Mouse (Mus musculus): ENCODE measurements around the gene Tulp2. TPM values are rescaled to one million over a fixed set of nuclear protein-coding genes. Genes with fewer than 3 reads are reported as not detected.
"Not testable (repeated sequence)": the region's sequence is repeated elsewhere in the genome, so short reads cannot be mapped to it uniquely, and the experiment has no call there.

The Tulp2 gene
- total RNA-seq, 2 experiments from 2014 or later, result 0.21 TPM; not detected in 1

- peak; percentile 92 to 94 for DNase-seq (ENCODE audit: low spot score in 2 of 2)
Observed at GRCm38 (mm10) chr7:45459564-45460140, 22.0 kb upstream of the Tulp2 start, which contains the start of gene Ftl1. Ftl1 (minus strand) TSS chr7:45459884.

GRCm38 (mm10) chr7:45460377-45460776 is 21.3 kb upstream of the Tulp2 start:
- DNase-seq (ENCODE audit: low spot score in 2 of 2), result no peak

- no peak for DNase-seq (ENCODE audit: low spot score in 2 of 2)
Observed at GRCm38 (mm10) chr7:45460860-45461314, 20.8 kb upstream of the Tulp2 start.

DNA sequence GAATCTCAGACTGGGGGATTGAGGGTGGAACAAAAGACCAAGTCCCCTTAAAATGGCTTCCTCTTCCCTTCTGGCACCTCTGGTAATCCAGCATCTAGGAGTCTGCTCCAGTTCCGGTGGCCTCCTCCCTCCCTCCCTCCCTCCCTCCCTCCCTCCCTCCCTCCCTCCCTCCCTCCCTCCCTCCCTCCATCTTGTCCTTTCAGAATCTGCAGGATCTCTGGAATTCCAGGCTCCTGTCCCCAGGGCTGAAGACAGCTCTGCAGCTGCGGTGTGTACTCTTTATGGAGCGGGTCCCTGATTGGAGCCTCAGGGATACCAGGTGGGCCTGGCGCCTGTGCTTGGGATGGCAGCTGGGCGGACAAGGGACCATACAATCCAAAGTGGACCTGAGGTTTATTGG is 20.4 kb upstream of the Tulp2 start:
- DNase-seq (ENCODE audit: low spot score in 2 of 2), result no peak

DNA sequence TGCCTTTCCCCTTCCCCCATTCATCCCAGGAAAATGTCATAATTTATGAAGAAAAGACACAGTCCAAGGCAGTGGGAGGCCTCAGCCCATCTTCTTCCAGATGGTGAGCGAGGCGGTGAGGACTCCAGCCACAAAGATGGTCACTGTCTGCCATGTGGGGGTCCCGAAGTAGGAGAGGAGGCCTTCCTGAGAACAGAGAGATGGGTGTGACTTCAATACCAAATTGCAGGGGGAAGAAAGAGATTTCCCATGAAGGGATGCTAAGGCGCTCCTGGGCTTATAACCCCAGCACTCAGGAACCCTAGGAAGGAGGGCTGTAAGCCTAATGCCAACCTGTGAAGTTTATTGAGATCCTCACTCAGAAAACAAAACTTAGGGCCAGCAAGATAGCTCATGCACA is 19.9 kb upstream of the Tulp2 start:
- no peak for DNase-seq (ENCODE audit: low spot score in 2 of 2)

DNA sequence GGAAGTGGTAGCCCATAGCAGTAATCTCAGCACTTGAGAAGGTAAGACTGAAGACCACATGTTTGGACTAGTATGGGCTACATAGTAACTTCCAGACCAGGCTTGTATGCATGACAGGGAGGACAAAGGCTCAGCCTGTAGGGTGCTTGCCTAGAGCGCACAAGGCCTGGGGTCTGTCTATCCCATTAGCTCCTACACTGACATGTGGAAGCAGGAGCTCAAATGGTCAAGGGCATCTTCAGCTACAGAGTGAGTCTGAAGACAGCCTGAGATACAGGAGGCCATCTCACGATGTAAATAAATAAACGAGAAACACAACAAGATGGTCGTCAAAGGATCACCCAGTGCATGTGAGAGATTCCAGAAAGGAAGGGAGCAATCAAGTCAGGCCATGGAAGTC is 19.4 kb upstream of the Tulp2 start:
- DNase-seq (ENCODE audit: low spot score in 2 of 2), result no peak

DNA sequence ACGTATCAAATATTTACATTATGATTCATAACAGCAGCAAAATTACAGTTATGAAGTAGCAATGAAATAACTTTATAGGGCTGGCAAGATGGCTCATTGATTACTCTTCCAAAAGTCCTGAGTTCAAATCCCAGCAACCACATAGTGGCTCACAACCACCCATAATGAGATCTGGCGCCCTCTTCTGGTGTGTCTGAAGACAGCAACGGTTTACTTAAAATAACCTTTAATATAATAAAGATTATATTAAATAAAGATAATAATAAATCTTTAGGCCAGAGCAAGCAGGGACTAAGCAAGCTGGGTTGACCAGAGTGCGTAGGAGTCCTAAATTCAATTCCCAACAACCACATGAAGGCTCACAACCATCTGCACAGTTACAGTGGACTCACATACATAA is 18.8 kb upstream of the Tulp2 start:
- DNase-seq (ENCODE audit: low spot score in 2 of 2), result not testable (repeated sequence)

GRCm38 (mm10) chr7:45463987-45464778 is 17.5 kb upstream of the Tulp2 start:
- DNase-seq (ENCODE audit: low spot score in 2 of 2), result no peak

DNA sequence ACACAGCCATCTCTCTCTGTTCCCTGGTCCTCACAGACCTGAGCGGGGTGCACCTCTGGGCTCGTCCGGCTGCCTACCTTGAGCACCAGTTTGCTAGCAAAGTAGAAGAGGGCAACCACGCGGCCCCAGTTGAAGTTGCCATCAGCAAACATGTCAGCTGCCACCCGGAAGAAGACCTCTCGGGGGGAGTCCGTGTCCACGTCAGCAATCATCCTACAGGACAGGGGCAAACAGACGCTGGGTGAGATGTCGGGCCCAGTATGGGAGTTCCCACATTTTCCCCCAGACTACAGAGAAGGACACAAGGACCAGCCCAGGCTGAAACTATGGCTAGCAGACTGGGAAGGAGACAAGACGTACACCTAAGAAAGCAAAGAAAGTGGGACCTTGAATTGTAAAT is 16.6 kb upstream of the Tulp2 start:
- DNase-seq (ENCODE audit: low spot score in 2 of 2), result no peak

GRCm38 (mm10) chr7:45465549-45465948 is 16.1 kb upstream of the Tulp2 start:
- no peak for DNase-seq (ENCODE audit: low spot score in 2 of 2)

DNA sequence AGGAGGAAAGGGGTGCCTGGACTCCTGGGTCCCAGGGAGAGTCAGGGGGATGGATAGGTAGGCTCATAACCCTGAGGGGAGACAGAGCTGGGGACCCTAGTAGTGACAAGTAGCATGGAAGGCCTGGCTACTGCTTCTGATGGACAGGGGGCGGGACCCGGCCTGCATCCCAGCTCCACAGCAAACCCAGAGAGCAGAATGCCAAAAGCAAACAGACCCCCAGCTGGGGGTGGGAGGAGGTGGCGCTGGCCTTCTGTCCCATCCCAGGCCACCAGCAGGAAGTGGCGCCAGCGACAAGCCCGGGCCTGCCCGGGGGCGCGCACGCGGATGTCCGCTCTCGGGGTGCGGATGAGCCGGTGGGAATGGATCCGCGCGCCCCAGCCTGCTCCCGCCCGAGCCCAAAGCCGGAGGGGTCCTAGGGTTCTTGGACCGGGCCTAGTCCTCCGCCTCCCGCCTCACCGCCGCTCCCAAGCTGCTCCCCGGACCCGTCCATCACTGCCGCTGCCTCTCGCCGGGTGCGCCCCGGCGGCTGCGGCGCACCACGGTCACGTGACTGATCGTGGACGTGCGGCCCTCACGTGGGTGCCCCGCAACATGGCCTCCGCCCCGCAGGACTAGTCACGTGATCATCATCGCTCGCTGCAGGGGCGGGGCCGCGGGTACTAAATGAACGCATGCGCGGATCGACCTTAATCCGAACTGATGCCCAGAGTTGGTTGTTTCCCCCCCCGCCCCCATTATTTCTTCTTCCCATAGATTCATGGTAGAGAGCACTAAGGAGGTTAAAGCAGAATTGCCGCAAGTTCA is 15.2 kb upstream of the Tulp2 start, which contains the start of gene Bax:
TSS of gene Bax (minus strand) at position 616 of the 807 bp plus-strand sequence.
- peak; percentile 96 for DNase-seq (ENCODE audit: low spot score in 2 of 2)

GRCm38 (mm10) chr7:45467090-45467670 is 14.5 kb upstream of the Tulp2 start:
- DNase-seq (ENCODE audit: low spot score in 2 of 2), result no peak

DNA sequence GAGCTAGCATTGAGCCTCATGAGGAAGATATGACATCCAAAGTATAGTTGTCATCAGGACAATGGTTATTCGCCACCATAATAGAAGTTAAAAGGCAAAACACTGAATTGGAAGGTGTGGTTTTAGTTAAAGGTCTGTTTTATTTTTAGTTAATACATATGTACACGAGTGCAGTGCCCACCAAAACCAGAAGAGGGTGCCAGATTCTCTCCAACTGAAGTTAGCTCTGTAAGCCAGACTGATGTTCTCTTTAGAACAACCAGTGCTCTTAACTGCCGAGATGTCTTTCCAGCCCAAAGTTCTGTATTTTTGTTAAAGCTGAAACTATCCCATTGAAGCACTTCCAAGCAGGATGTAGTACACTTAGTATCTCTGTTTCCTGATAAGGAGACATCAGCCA is 10.8 kb upstream of the Tulp2 start:
- peak; percentile 74 to 75 for DNase-seq (ENCODE audit: low spot score in 2 of 2)

GRCm38 (mm10) chr7:45475291-45475969 is 6.2 kb upstream of the Tulp2 start:
- no peak for DNase-seq (ENCODE audit: low spot score in 2 of 2)

DNA sequence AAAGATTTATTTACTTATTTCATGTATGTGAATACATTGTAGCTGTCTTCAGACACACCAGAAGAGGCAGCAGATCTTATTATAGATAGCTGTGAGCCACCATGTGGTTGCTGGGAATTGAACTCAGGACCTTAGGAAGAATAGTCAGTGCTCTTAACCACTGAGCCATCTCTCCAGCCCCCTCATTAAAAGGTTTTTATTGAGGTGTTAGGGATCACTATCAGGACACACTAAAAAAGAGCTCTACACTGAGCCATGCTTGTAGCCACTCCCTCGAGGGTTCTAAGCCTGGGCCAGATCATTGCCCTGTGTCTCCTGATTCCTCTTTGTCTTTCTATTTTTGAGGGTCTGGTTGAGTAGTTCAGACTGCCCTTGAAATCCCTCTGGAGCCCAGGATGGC is 5.2 kb upstream of the Tulp2 start:
- DNase-seq (ENCODE audit: low spot score in 2 of 2), result no peak

DNA sequence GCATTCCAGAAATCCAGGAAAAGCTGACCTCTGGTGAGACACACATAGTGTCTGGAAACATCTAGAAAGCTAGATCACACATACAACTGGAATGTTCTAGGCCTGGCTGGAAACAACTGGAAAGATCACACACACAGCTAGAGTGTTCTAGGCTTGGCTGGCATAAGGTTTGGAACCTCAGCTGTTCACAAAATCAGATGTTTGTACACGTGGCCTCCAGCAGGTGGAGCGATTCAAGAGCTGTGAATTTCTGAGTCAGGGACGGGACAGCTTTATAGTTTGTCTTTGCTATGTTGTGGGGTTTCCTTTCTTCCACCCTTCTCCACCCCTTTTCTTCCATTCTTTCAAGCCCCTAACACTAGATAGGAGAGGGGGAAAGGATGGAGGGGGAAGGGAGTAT is 4.7 kb upstream of the Tulp2 start:
- peak; percentile 64 to 70 for DNase-seq (ENCODE audit: low spot score in 2 of 2)

GRCm38 (mm10) chr7:45478774-45479173 is 2.9 kb upstream of the Tulp2 start:
- DNase-seq (ENCODE audit: low spot score in 2 of 2), result no peak

DNA sequence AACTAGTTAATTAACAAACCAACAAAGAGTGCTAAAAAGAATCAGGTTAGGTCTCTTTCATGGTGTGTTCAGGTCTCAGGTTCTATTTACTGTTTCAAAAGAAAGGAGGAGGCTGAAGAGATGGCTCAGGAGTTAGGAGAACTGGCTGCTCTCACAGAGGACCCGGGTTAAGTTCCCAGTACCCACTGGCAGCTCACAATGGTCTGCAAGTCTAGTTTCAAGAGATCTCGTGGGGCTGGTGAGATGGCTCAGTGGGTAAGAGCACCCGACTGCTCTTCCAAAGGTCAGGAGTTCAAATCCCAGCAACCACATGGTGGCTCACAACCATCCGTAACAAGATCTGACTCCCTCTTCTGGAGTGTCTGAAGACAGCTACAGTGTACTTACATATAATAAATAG is 1.4 kb upstream of the Tulp2 start:
- not testable (repeated sequence) for DNase-seq (ENCODE audit: low spot score in 2 of 2)

GRCm38 (mm10) chr7:45482166-45482565 is 489 bp downstream of the Tulp2 start:
- DNase-seq (ENCODE audit: low spot score in 2 of 2), result no peak

GRCm38 (mm10) chr7:45484985-45485384 is 3.3 kb downstream of the Tulp2 start:
- not testable (repeated sequence) for DNase-seq (ENCODE audit: low spot score in 2 of 2)

DNA sequence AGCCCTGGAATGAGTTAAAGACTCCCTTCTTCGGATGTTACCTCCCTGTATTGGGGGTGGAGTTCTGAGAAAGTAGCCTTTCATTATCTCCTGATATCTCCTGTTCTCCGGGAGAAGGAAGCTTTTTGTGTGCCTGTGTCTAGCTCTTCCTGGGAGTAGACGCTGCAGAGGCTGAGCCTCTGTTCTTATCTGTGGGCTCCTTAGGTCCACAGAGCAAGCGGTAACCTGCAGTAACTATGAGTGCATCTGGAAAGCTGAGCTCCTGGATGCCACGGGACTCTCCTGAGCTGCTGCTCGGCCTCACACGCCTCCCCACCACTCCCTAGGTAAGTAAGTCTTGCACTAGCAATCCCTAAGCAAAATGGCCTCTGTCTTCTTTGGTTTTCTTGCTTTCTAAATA is 4.5 kb downstream of the Tulp2 start:
- no peak for DNase-seq (ENCODE audit: low spot score in 2 of 2)

Measured in left cerebral cortex, adult 18-20 months (tissue).